Mouse (Mus musculus) embryonic fibroblast, embryonic 13.5 days (primary cell): ENCODE results near the gene Serac1.

ENCODE experiments used
- CTCF ChIP-seq: IDR thresholded peaks from 2 replicates; pipeline ENCODE4 v1.5.1; 2011; ENCODE audit warnings: mild to moderate bottlenecking, control low read depth, low read length, moderate library complexity, borderline replicate concordance; ENCODE audit not compliant: insufficient read depth
- POLR2A ChIP-seq: IDR thresholded peaks from 2 replicates; pipeline ENCODE4 v1.6.1; 2011; ENCODE audit warnings: low read depth, mild to moderate bottlenecking, control low read depth, low read length, moderate library complexity

DNA sequence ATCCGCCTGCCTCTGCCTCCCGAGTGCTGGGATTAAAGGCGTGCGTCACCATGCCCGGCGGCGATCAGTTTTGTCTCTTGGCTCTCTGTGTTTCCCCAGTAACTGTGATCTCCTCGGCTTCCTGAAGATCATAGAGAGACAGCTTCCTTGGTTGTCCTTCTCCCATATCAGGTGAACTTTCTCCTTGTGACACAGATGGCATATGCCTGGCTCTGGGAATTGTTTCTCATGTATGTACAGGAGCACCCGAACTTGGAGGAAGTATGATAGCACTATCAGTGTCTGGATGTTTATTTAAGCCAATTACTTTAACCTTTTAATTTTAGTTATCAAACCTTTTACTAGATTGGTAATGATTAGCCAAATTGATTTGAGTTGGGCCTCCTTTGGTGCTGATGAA, 35.5 kb upstream of the Serac1 start:
- TF ChIP-seq CTCF (no peak), POLR2A (no peak)
